Mouse (Mus musculus) urinary bladder, postnatal 14 days (tissue): ENCODE results near the gene Fubp1.

Experiments
- DNase-seq: peaks from one replicate; pipeline ENCODE4 v3.0.0; 2021; ENCODE audit warnings: low spot score

Fubp1 gene

GRCm38 (mm10) chr3:152277912-152278311, 67.7 kb downstream of the Fubp1 start:
- no peak for DNase-seq

- no peak for DNase-seq
Observed at GRCm38 (mm10) chr3:152278431-152278830, 68.2 kb downstream of the Fubp1 start.

- no peak for DNase-seq
Observed at GRCm38 (mm10) chr3:152282126-152282525, 71.9 kb downstream of the Fubp1 start.

- DNase-seq: no peak
Observed at GRCm38 (mm10) chr3:152284306-152284705, 74.1 kb downstream of the Fubp1 start.

- DNase-seq: no peak
Observed at GRCm38 (mm10) chr3:152284759-152285158, 74.5 kb downstream of the Fubp1 start.
